Mouse (Mus musculus) MEL (cell line): ENCODE measurements around the gene Aaas. TPM values are rescaled to one million over a fixed set of nuclear protein-coding genes. Genes with fewer than 3 reads are reported as not detected.

Experiments
- DNase-seq: peaks from one replicate; pipeline ENCODE4 v3.0.0; 2011; ENCODE audit warnings: low read depth, low spot score
- H3K27ac ChIP-seq: 2 replicates; pipeline ENCODE4 v1.5.1; 2012; ENCODE audit warnings: low read depth, mild to moderate bottlenecking, control low read depth, low read length, moderate library complexity; ENCODE audit not compliant: control insufficient read depth
- H3K27me3 ChIP-seq, 2 experiments: fragments of 150-350 bp in 1 of 2; sonication (generic) in 1 of 2; 2 replicates each; pipeline ENCODE4 v1.6.1; 2012; ENCODE audit warnings: low read length in 2 of 2, mild to moderate bottlenecking in 2 of 2, improper control_type of control experiment in 1 of 2, moderate library complexity in 1 of 2; ENCODE audit not compliant: insufficient read depth in 2 of 2, control insufficient read depth in 1 of 2
- H3K36me3 ChIP-seq, 2 experiments: 2 replicates each; pipeline ENCODE4 v1.6.1; 2012 to 2014; ENCODE audit warnings: low read length in 2 of 2, improper control_type of control experiment in 1 of 2, inconsistent platforms in 1 of 2, mild to moderate bottlenecking in 1 of 2; ENCODE audit not compliant: insufficient read depth in 2 of 2, control insufficient read depth in 1 of 2
- H3K4me1 ChIP-seq, 2 experiments: fragments of 150-350 bp in 1 of 2; sonication (generic) in 1 of 2; 2 replicates each; pipeline ENCODE4 v1.6.1; 2012; ENCODE audit warnings: low read length in 2 of 2, improper control_type of control experiment in 1 of 2, mild to moderate bottlenecking in 1 of 2; ENCODE audit not compliant: insufficient read depth in 2 of 2, control insufficient read depth in 1 of 2
- H3K4me3 ChIP-seq, 2 experiments: fragments of 150-350 bp in 1 of 2; sonication (generic) in 1 of 2; 2 replicates each; pipeline ENCODE4 v1.5.1; 2012; ENCODE audit warnings: low read depth in 2 of 2, low read length in 2 of 2, mild to moderate bottlenecking in 2 of 2, moderate library complexity in 2 of 2, control low read depth in 1 of 2, improper control_type of control experiment in 1 of 2; ENCODE audit not compliant: control insufficient read depth in 1 of 2, insufficient read depth in 1 of 2
- H3K79me2 ChIP-seq: 2 replicates; pipeline ENCODE4 v1.6.1; 2012; ENCODE audit warnings: mild to moderate bottlenecking, low read length, moderate library complexity; ENCODE audit not compliant: control insufficient read depth, poor library complexity, insufficient read depth
- H3K9ac ChIP-seq: 2 replicates; pipeline ENCODE4 v1.6.1; 2012; ENCODE audit warnings: low read depth, mild to moderate bottlenecking, control low read depth, low read length, moderate library complexity; ENCODE audit not compliant: control insufficient read depth, poor library complexity, severe bottlenecking
- H3K9me3 ChIP-seq: fragments of 150-350 bp; sonication (generic); replicated peaks from 2 replicates; pipeline ENCODE4 v1.6.1; 2012; ENCODE audit warnings: mild to moderate bottlenecking, low read length, improper control_type of control experiment, moderate library complexity; ENCODE audit not compliant: insufficient read depth
- CHD2 ChIP-seq: IDR thresholded peaks from 2 replicates; pipeline ENCODE4 v1.6.1; 2011; ENCODE audit warnings: low read length, improper control_type of control experiment
- CTCF ChIP-seq, 3 experiments: IDR thresholded peaks in 2 of 3; conservative IDR thresholded peaks in 1 of 3; 2 replicates each; pipeline ENCODE4 v1.5.1; 2011 to 2012; ENCODE audit warnings: low read length in 3 of 3, low read depth in 2 of 3, mild to moderate bottlenecking in 2 of 3, improper control_type of control experiment in 1 of 3, inconsistent platforms in 1 of 3, mixed read lengths in 1 of 3, moderate library complexity in 1 of 3; ENCODE audit not compliant: control insufficient read depth in 1 of 3, insufficient read depth in 1 of 3, poor library complexity in 1 of 3, severe bottlenecking in 1 of 3
- E2F4 ChIP-seq: IDR thresholded peaks from 2 replicates; pipeline ENCODE4 v1.6.1; 2011; ENCODE audit warnings: low read depth, low read length, improper control_type of control experiment, borderline replicate concordance
- ELF1 ChIP-seq: IDR thresholded peaks from 2 replicates; pipeline ENCODE4 v1.6.1; 2014; ENCODE audit warnings: low read depth, mild to moderate bottlenecking, inconsistent platforms, low read length, improper control_type of control experiment, moderate library complexity
- GABPA ChIP-seq: IDR thresholded peaks from 2 replicates; pipeline ENCODE4 v1.6.1; 2012; ENCODE audit warnings: low read depth, mild to moderate bottlenecking, inconsistent platforms, low read length, improper control_type of control experiment, moderate library complexity
- HCFC1 ChIP-seq: IDR thresholded peaks from 2 replicates; pipeline ENCODE4 v1.6.1; 2012; ENCODE audit warnings: low read depth, mild to moderate bottlenecking, inconsistent platforms, low read length, improper control_type of control experiment, moderate library complexity
- MAFK ChIP-seq: IDR thresholded peaks from 2 replicates; pipeline ENCODE4 v1.6.1; 2011; ENCODE audit warnings: low read depth, mild to moderate bottlenecking, low read length, improper control_type of control experiment, borderline replicate concordance
- MAZ ChIP-seq: IDR thresholded peaks from 2 replicates; pipeline ENCODE4 v1.6.1; 2012; ENCODE audit warnings: low read depth, mild to moderate bottlenecking, inconsistent platforms, low read length, improper control_type of control experiment
- MYB ChIP-seq: IDR thresholded peaks from 2 replicates; pipeline ENCODE4 v1.6.1; 2011; ENCODE audit warnings: mild to moderate bottlenecking, low read depth, low read length, improper control_type of control experiment
- NRF1 ChIP-seq: IDR thresholded peaks from 2 replicates; pipeline ENCODE4 v1.6.1; 2014; ENCODE audit warnings: low read depth, mild to moderate bottlenecking, inconsistent platforms, low read length, improper control_type of control experiment, moderate library complexity; ENCODE audit not compliant: poor library complexity, insufficient read depth, severe bottlenecking
- POLR2A ChIP-seq, 2 experiments: IDR thresholded peaks; 2 replicates each; pipeline ENCODE4 v1.6.1; 2011 to 2012; ENCODE audit warnings: low read length in 2 of 2, mild to moderate bottlenecking in 2 of 2, control low read depth in 1 of 2, improper control_type of control experiment in 1 of 2, low read depth in 1 of 2, moderate library complexity in 1 of 2; ENCODE audit not compliant: control insufficient read depth in 1 of 2, insufficient read depth in 1 of 2, poor library complexity in 1 of 2
- POLR2AphosphoS5 ChIP-seq: IDR thresholded peaks from 2 replicates; pipeline ENCODE4 v1.6.1; 2012; ENCODE audit warnings: low read depth, borderline replicate concordance, mild to moderate bottlenecking, inconsistent platforms, low read length, moderate library complexity, mixed read lengths
- RAD21 ChIP-seq: IDR thresholded peaks from 2 replicates; pipeline ENCODE4 v1.6.1; 2011; ENCODE audit warnings: mild to moderate bottlenecking, low read depth, low read length, improper control_type of control experiment
- RCOR1 ChIP-seq: IDR thresholded peaks from 2 replicates; pipeline ENCODE4 v1.6.1; 2012; ENCODE audit warnings: low read depth, mild to moderate bottlenecking, inconsistent platforms, low read length, improper control_type of control experiment
- TAL1 ChIP-seq: IDR thresholded peaks from 2 replicates; pipeline ENCODE4 v1.6.1; 2012; ENCODE audit warnings: mild to moderate bottlenecking, inconsistent platforms, low read length, moderate library complexity, mixed read lengths
- TBP ChIP-seq: IDR thresholded peaks from 2 replicates; pipeline ENCODE4 v1.8.0; 2011; ENCODE audit warnings: low read depth, low read length, improper control_type of control experiment
- UBTF ChIP-seq: IDR thresholded peaks from 2 replicates; pipeline ENCODE4 v1.6.1; 2012; ENCODE audit warnings: low read depth, mild to moderate bottlenecking, inconsistent platforms, low read length, improper control_type of control experiment, moderate library complexity, borderline replicate concordance; ENCODE audit not compliant: insufficient read depth
- USF1 ChIP-seq: IDR thresholded peaks from 2 replicates; pipeline ENCODE4 v1.6.1; 2014; ENCODE audit warnings: low read depth, mild to moderate bottlenecking, inconsistent platforms, low read length, improper control_type of control experiment, moderate library complexity
- USF2 ChIP-seq, 2 experiments: IDR thresholded peaks; 2 replicates each; pipeline ENCODE4 v1.6.1; 2011 to 2012; ENCODE audit warnings: improper control_type of control experiment in 2 of 2, low read length in 2 of 2, borderline replicate concordance in 1 of 2, inconsistent platforms in 1 of 2, low read depth in 1 of 2, mild to moderate bottlenecking in 1 of 2; ENCODE audit not compliant: insufficient read depth in 1 of 2
- ZC3H11A ChIP-seq: IDR thresholded peaks from 2 replicates; pipeline ENCODE4 v1.6.1; 2012; ENCODE audit warnings: low read depth, mild to moderate bottlenecking, inconsistent platforms, low read length, improper control_type of control experiment
- ZMIZ1 ChIP-seq: IDR thresholded peaks from 2 replicates; pipeline ENCODE4 v1.6.1; 2012; ENCODE audit warnings: low read depth, mild to moderate bottlenecking, inconsistent platforms, low read length, improper control_type of control experiment, moderate library complexity
- ZNF384 ChIP-seq: IDR thresholded peaks from 2 replicates; pipeline ENCODE4 v1.6.1; 2012; ENCODE audit warnings: low read depth, mild to moderate bottlenecking, inconsistent platforms, low read length, improper control_type of control experiment
- polyA plus RNA-seq, 2 experiments: library from polyadenylated mRNA; stranded (reverse) in 1 of 2; unstranded in 1 of 2; fragments of >175 nt in 1 of 2; fragments of >200 nt in 1 of 2; gene quantifications; 2 replicates each; pipeline versions ENCODE4 v1.2.1 to v1.2.4; 2012; ENCODE audit warnings: low replicate concordance in 2 of 2, low read depth in 1 of 2; ENCODE audit not compliant: insufficient read length in 2 of 2, insufficient read depth in 1 of 2, missing spikeins in 1 of 2
- total RNA-seq: library from RNA; depleted of rRNA; stranded (reverse); fragments of 300-350 nt; gene quantifications from 2 replicates; pipeline ENCODE4 v1.2.3, GENCODE M21; 2012

The Aaas gene
- total and polyA plus RNA-seq, 3 experiments: 48.7 to 205 TPM; not detected in 1

GRCm38 (mm10) chr15:102358126-102358525 is 7.6 kb upstream of the Aaas start:
- no peaks in the 10 kb centered on the region for H3K36me3 ChIP-seq
- no peaks in the 10 kb centered on the region for H3K4me1 ChIP-seq
- no peak overlapping the region for H3K27ac ChIP-seq
- H3K27me3 ChIP-seq: peaks cover 10 to 13% of the 10 kb centered on the region in 2 experiments; a peak in 3 of 4 replicates
- H3K9me3 ChIP-seq: no peaks in the 10 kb centered on the region
- DNase-seq: no peak
- no peaks in the 10 kb centered on the region for H3K79me2 ChIP-seq
- H3K4me3 ChIP-seq: no peak overlapping the region
- H3K9ac ChIP-seq: no peak overlapping the region
- no peak for TF ChIP-seq RCOR1
- no peak for TF ChIP-seq ZNF384
- no peak for TF ChIP-seq TAL1
- no peak for TF ChIP-seq MAFK
- TF ChIP-seq RAD21: no peak
- TF ChIP-seq USF2 (IDR thresholded peaks at IDR 0.05; ENCODE audit: borderline replicate concordance in 1 of 2, insufficient read depth in 1 of 2, low read depth in 1 of 2, low read length in 2 of 2): no peak
- TF ChIP-seq ZMIZ1: no peak
- no peak for TF ChIP-seq NRF1
- TF ChIP-seq UBTF: no peak
- no peak for TF ChIP-seq POLR2AphosphoS5
- TF ChIP-seq CTCF (IDR thresholded peaks at IDR 0.05 in 2 of 3, conservative IDR thresholded peaks at IDR 0.05 in 1 of 3; ENCODE audit: control insufficient read depth in 1 of 3, insufficient read depth in 1 of 3, low read depth in 2 of 3, low read length in 3 of 3, poor library complexity in 1 of 3, severe bottlenecking in 1 of 3): no peak
- no peak for TF ChIP-seq MAZ
- no peak for TF ChIP-seq CHD2
- no peak for TF ChIP-seq E2F4
- TF ChIP-seq MYB: no peak
- no peak for TF ChIP-seq TBP
- no peak for TF ChIP-seq USF1
- TF ChIP-seq ZC3H11A: no peak
- TF ChIP-seq, all 39 proteins: peak for 0

- Histone ChIP-seq H3K9ac (no peak overlapping the region), H3K36me3 (no peaks in the 10 kb centered on the region), H3K4me3 (no peak overlapping the region), H3K27ac (no peak overlapping the region), H3K27me3 (peaks cover 8 to 10% of the 10 kb centered on the region in 2 experiments; a peak in 3 of 4 replicates), H3K4me1 (no peaks in the 10 kb centered on the region), H3K9me3 (no peaks in the 10 kb centered on the region), H3K79me2 (no peaks in the 10 kb centered on the region)
- no peak for DNase-seq
- TF ChIP-seq POLR2A (IDR thresholded peaks at IDR 0.05; ENCODE audit: control insufficient read depth in 1 of 2, insufficient read depth in 1 of 2, low read depth in 1 of 2, low read length in 2 of 2, poor library complexity in 1 of 2) (no peak), POLR2AphosphoS5 (no peak), HCFC1 (no peak), GABPA (no peak), ELF1 (no peak)
Observed at GRCm38 (mm10) chr15:102356501-102357325, 6.1 kb upstream of the Aaas start.
